Mouse (Mus musculus) spleen, postnatal 14 days (tissue): ENCODE results near the gene Maml1.

Experiments
- DNase-seq, 2 experiments: peaks; one replicate each; pipeline ENCODE4 v3.0.0; 2021 to 2022; ENCODE audit warnings: low spot score in 2 of 2

The Maml1 gene

GRCm38 (mm10) chr11:50240235-50240911 lies 51.7 kb downstream of the Maml1 start:
- no peak for DNase-seq

GRCm38 (mm10) chr11:50238821-50239791 lies 53.0 kb downstream of the Maml1 start:
- no peak for DNase-seq

GRCm38 (mm10) chr11:50238324-50238723 lies 53.8 kb downstream of the Maml1 start, which contains the start of gene Ltc4s:
Gene Ltc4s (minus strand): TSS chr11:50238616.
- no peak for DNase-seq

- DNase-seq: no peak
These were observed 54.9 kb downstream of the Maml1 start for GRCm38 (mm10) chr11:50236937-50237835.

GRCm38 (mm10) chr11:50236540-50236936 lies 55.6 kb downstream of the Maml1 start:
- DNase-seq: peak; percentile 80 to 87

GRCm38 (mm10) chr11:50234606-50235005 lies 57.5 kb downstream of the Maml1 start:
- DNase-seq: no peak

- no peak for DNase-seq
These were observed 58.1 kb downstream of the Maml1 start for GRCm38 (mm10) chr11:50233993-50234392.

GRCm38 (mm10) chr11:50233022-50233421 lies 59.1 kb downstream of the Maml1 start:
- no peak for DNase-seq

GRCm38 (mm10) chr11:50231411-50231810 lies 60.7 kb downstream of the Maml1 start:
- DNase-seq: peak in 1 of 2 experiments; percentile 65

GRCm38 (mm10) chr11:50230481-50231304 lies 61.4 kb downstream of the Maml1 start:
- DNase-seq: no peak

GRCm38 (mm10) chr11:50229252-50229910 lies 62.7 kb downstream of the Maml1 start:
- DNase-seq: no peak

- no peak for DNase-seq
These were observed 63.3 kb downstream of the Maml1 start for GRCm38 (mm10) chr11:50228772-50229171.

- DNase-seq: no peak
These were observed 64.4 kb downstream of the Maml1 start for GRCm38 (mm10) chr11:50227736-50228135.

GRCm38 (mm10) chr11:50227226-50227625 lies 64.9 kb downstream of the Maml1 start:
- DNase-seq: no peak

- no peak for DNase-seq
These were observed 65.7 kb downstream of the Maml1 start for GRCm38 (mm10) chr11:50226406-50226805.

- DNase-seq: peak in 1 of 2 experiments; percentile 38
These were observed 66.3 kb downstream of the Maml1 start for GRCm38 (mm10) chr11:50225611-50226378.

GRCm38 (mm10) chr11:50224671-50225530 lies 67.2 kb downstream of the Maml1 start:
- peak; percentile 66 to 77 for DNase-seq
